Mouse (Mus musculus) heart, embryonic 15.5 days (tissue): ENCODE measurements at regions not wholly inside any gene's neighbourhood (a gene's known extent, or its start where the extent isn't known, plus 50 kb on each side); places are given as distances from the start of the nearest gene placed in this dataset.
"Not testable (repeated sequence)": the region's sequence is repeated elsewhere in the genome, so short reads cannot be mapped to it uniquely, and the experiment has no call there.

Experiments used
- ATAC-seq: fragments of 200-750 bp; cut with Nextera tagmentation; replicated peaks from 2 replicates; pipeline ENCODE4 v1.8.0; 2017; ENCODE audit warnings: low read depth, moderate TSS enrichment; ENCODE audit not compliant: insufficient number of reproducible peaks, insufficient read depth, low FRiP score
- H3K27ac ChIP-seq: fragments of 300-500 bp; sonication (generic); 2 replicates; pipeline ENCODE4 v1.5.1; 2015; ENCODE audit warnings: mild to moderate bottlenecking, inconsistent platforms
- H3K27me3 ChIP-seq: fragments of 300-500 bp; sonication (generic); 2 replicates; pipeline ENCODE4 v1.6.1; 2015; ENCODE audit warnings: inconsistent platforms
- H3K36me3 ChIP-seq: fragments of 300-500 bp; sonication (generic); 2 replicates; pipeline ENCODE4 v1.6.1; 2015; ENCODE audit warnings: mild to moderate bottlenecking, inconsistent platforms
- H3K4me1 ChIP-seq: fragments of 300-500 bp; sonication (generic); replicated peaks from 2 replicates; pipeline ENCODE4 v1.6.1; 2015; ENCODE audit warnings: inconsistent platforms
- H3K4me2 ChIP-seq: fragments of 300-500 bp; sonication (generic); 2 replicates; pipeline ENCODE4 v1.6.1; 2015; ENCODE audit warnings: inconsistent platforms, mild to moderate bottlenecking, moderate library complexity
- H3K4me3 ChIP-seq: fragments of 300-500 bp; sonication (generic); 2 replicates; pipeline ENCODE4 v1.5.1; 2015; ENCODE audit warnings: mild to moderate bottlenecking, inconsistent platforms
- H3K9ac ChIP-seq: fragments of 300-500 bp; sonication (generic); 2 replicates; pipeline ENCODE4 v1.6.1; 2015; ENCODE audit warnings: mild to moderate bottlenecking, inconsistent platforms
- H3K9me3 ChIP-seq: fragments of 300-500 bp; sonication (generic); replicated peaks from 2 replicates; pipeline ENCODE4 v1.6.1; 2016; ENCODE audit warnings: inconsistent platforms
- WGBS: fragments of 180-500 bp; shearing (Covaris S2); methylation state at CpG from one replicate; pipeline ENCODE4 v1.1.7; 2015; ENCODE audit warnings: mixed read lengths; 5-methylcytosine and 5-hydroxymethylcytosine counted together

GRCm38 (mm10) chr2:171574360-171574759 is 468.9 kb downstream of the Cbln4 start:
- 65% methylated on average over 3 of the region's 3 CpGs for WGBS
- Histone ChIP-seq H3K4me1 (no peaks in the 10 kb centered on the region), H3K4me2 (no peak overlapping the region), H3K4me3 (no peak overlapping the region), H3K36me3 (no peaks in the 10 kb centered on the region), H3K9ac (no peak overlapping the region), H3K9me3 (no peaks in the 10 kb centered on the region), H3K27ac (no peak overlapping the region), H3K27me3 (no peaks in the 10 kb centered on the region)
- ATAC-seq, result no peak

GRCm38 (mm10) chr2:171562656-171563055 is 480.6 kb downstream of the Cbln4 start:
- no peaks in the 10 kb centered on the region for H3K36me3 ChIP-seq
- ATAC-seq, result no peak
- no peaks in the 10 kb centered on the region for H3K4me1 ChIP-seq
- no peak overlapping the region for H3K4me2 ChIP-seq
- no peaks in the 10 kb centered on the region for H3K27me3 ChIP-seq
- no peak overlapping the region for H3K27ac ChIP-seq
- H3K4me3 ChIP-seq, result no peak overlapping the region
- no peaks in the 10 kb centered on the region for H3K9me3 ChIP-seq
- 86% methylated on average over 5 of the region's 5 CpGs for WGBS
- no peak overlapping the region for H3K9ac ChIP-seq

GRCm38 (mm10) chr2:171542768-171543167 is 500.5 kb downstream of the Cbln4 start:
- H3K4me2 ChIP-seq, H3K27me3 ChIP-seq, H3K4me3 ChIP-seq, H3K27ac ChIP-seq, H3K36me3 ChIP-seq, H3K9me3 ChIP-seq, H3K4me1 ChIP-seq, H3K9ac ChIP-seq, ATAC-seq: not testable (repeated sequence)
- WGBS, result 71% methylated on average over 18 of the region's 18 CpGs

- Histone ChIP-seq H3K4me1 (no peaks in the 10 kb centered on the region), H3K9me3 (no peaks in the 10 kb centered on the region), H3K9ac (no peak overlapping the region), H3K27ac (no peak overlapping the region), H3K27me3 (no peaks in the 10 kb centered on the region), H3K36me3 (no peaks in the 10 kb centered on the region), H3K4me2 (no peak overlapping the region), H3K4me3 (no peak overlapping the region)
- no peak for ATAC-seq
- WGBS, result 82% methylated on average over 5 of the region's 5 CpGs
Measured at GRCm38 (mm10) chr2:171514876-171515275, 528.4 kb downstream of the Cbln4 start.

- no peaks in the 10 kb centered on the region for H3K36me3 ChIP-seq
- no peak overlapping the region for H3K27ac ChIP-seq
- no peak overlapping the region for H3K4me2 ChIP-seq
- H3K27me3 ChIP-seq, result no peaks in the 10 kb centered on the region; the same call in 1 of the 2 replicates
- no peak for ATAC-seq
- WGBS, result 82% methylated on average over 4 of the region's 4 CpGs
- no peaks in the 10 kb centered on the region for H3K9me3 ChIP-seq
- H3K4me1 ChIP-seq, result no peaks in the 10 kb centered on the region
- no peak overlapping the region for H3K4me3 ChIP-seq
- no peak overlapping the region for H3K9ac ChIP-seq
Measured at GRCm38 (mm10) chr2:171496620-171497019, 546.6 kb downstream of the Cbln4 start.

- no peak for ATAC-seq
- WGBS, result 32% methylated on average over 12 of the region's 12 CpGs
- no peaks in the 10 kb centered on the region for H3K36me3 ChIP-seq
Measured at GRCm38 (mm10) chr2:171493741-171494140, 549.5 kb downstream of the Cbln4 start.

GRCm38 (mm10) chr2:171487284-171487683 is 556.0 kb downstream of the Cbln4 start:
- Histone ChIP-seq H3K27ac (no peak overlapping the region), H3K4me1 (no peaks in the 10 kb centered on the region), H3K4me2 (no peak overlapping the region), H3K27me3 (no peaks in the 10 kb centered on the region), H3K4me3 (no peak overlapping the region), H3K9ac (no peak overlapping the region), H3K9me3 (no peaks in the 10 kb centered on the region), H3K36me3 (no peaks in the 10 kb centered on the region)
- 83% methylated on average over 2 of the region's 2 CpGs for WGBS
- no peak for ATAC-seq

More at GRCm38 (mm10) chr2:171493741-171494140, 549.5 kb downstream of the Cbln4 start:
- no peak overlapping the region for H3K4me3 ChIP-seq
- no peaks in the 10 kb centered on the region for H3K9me3 ChIP-seq
- H3K4me1 ChIP-seq, result no peaks in the 10 kb centered on the region
- no peak overlapping the region for H3K9ac ChIP-seq
- H3K27me3 ChIP-seq, result no peaks in the 10 kb centered on the region; the same call in 1 of the 2 replicates
- no peak overlapping the region for H3K4me2 ChIP-seq
- no peak overlapping the region for H3K27ac ChIP-seq

- Histone ChIP-seq H3K36me3 (no peaks in the 10 kb centered on the region), H3K27ac (no peak overlapping the region), H3K4me2 (no peak overlapping the region), H3K9ac (no peak overlapping the region), H3K9me3 (no peaks in the 10 kb centered on the region), H3K4me1 (no peaks in the 10 kb centered on the region), H3K27me3 (no peaks in the 10 kb centered on the region), H3K4me3 (no peak overlapping the region)
- WGBS, result 62% methylated on average over 9 of the region's 9 CpGs
- ATAC-seq, result no peak
Measured at GRCm38 (mm10) chr2:171453241-171453640, 590.0 kb downstream of the Cbln4 start.

- 78% methylated on average over 2 of the region's 2 CpGs for WGBS
Measured at GRCm38 (mm10) chr2:171406057-171406456, 637.2 kb downstream of the Cbln4 start.

GRCm38 (mm10) chr2:171388936-171389335 is 654.3 kb downstream of the Cbln4 start:
- Histone ChIP-seq H3K36me3 (no peaks in the 10 kb centered on the region), H3K9ac (no peak overlapping the region), H3K4me2 (no peak overlapping the region), H3K4me3 (no peak overlapping the region), H3K4me1 (no peaks in the 10 kb centered on the region), H3K27me3 (no peaks in the 10 kb centered on the region), H3K27ac (no peak overlapping the region), H3K9me3 (no peaks in the 10 kb centered on the region; the same call in 1 of the 2 replicates)
- ATAC-seq, result no peak
- 55% methylated on average over 1 of the region's 1 CpGs for WGBS

More at GRCm38 (mm10) chr2:171406057-171406456, 637.2 kb downstream of the Cbln4 start:
- no peak for ATAC-seq
- no peak overlapping the region for H3K4me3 ChIP-seq
- H3K27ac ChIP-seq, result no peak overlapping the region
- no peaks in the 10 kb centered on the region for H3K4me1 ChIP-seq
- H3K9ac ChIP-seq, result no peak overlapping the region
- H3K36me3 ChIP-seq, result no peaks in the 10 kb centered on the region
- H3K9me3 ChIP-seq, result no peaks in the 10 kb centered on the region
- no peak overlapping the region for H3K4me2 ChIP-seq
- no peaks in the 10 kb centered on the region for H3K27me3 ChIP-seq

- Histone ChIP-seq H3K4me3 (no peak overlapping the region), H3K9ac (no peak overlapping the region), H3K36me3 (no peaks in the 10 kb centered on the region), H3K27ac (no peak overlapping the region), H3K4me1 (peaks cover 2% of the 10 kb centered on the region; the same call in 1 of the 2 replicates), H3K4me2 (no peak overlapping the region), H3K9me3 (no peaks in the 10 kb centered on the region), H3K27me3 (no peaks in the 10 kb centered on the region)
- WGBS, result 32% methylated on average over 1 of the region's 1 CpGs
- no peak for ATAC-seq
Measured at GRCm38 (mm10) chr2:171373457-171373856, 641.9 kb downstream of the Dok5 start.

- ATAC-seq, result no peak
- H3K4me3 ChIP-seq, result no peak overlapping the region
- WGBS, result 42% methylated on average over 7 of the region's 7 CpGs
Measured at GRCm38 (mm10) chr2:171373016-171373415, 641.4 kb downstream of the Dok5 start.

More at GRCm38 (mm10) chr2:171373016-171373415, 641.4 kb downstream of the Dok5 start:
- H3K9me3 ChIP-seq, result no peaks in the 10 kb centered on the region
- no peaks in the 10 kb centered on the region for H3K36me3 ChIP-seq
- no peak overlapping the region for H3K9ac ChIP-seq
- no peaks in the 10 kb centered on the region for H3K27me3 ChIP-seq
- no peak overlapping the region for H3K4me2 ChIP-seq
- H3K27ac ChIP-seq, result no peak overlapping the region
- peaks cover 2% of the 10 kb centered on the region; the same call in 1 of the 2 replicates for H3K4me1 ChIP-seq
